Mouse (Mus musculus): ENCODE data around the gene Vldlr. TPM values are rescaled to one million over a fixed set of nuclear protein-coding genes. Genes with fewer than 3 reads are reported as not detected.

The Vldlr gene
- polyA plus RNA-seq, 3 experiments from 2014 or later = 0.21 TPM; not detected in 2

GRCm38 (mm10) chr19:27239913-27240312, 23.6 kb downstream of the Vldlr start:
- ATAC-seq = no peak

- no peak for ATAC-seq
Observed at GRCm38 (mm10) chr19:27243527-27243926, 27.2 kb downstream of the Vldlr start.

- ATAC-seq = no peak
Observed at GRCm38 (mm10) chr19:27254756-27255155, 38.5 kb downstream of the Vldlr start.

- no peak for ATAC-seq
Observed at GRCm38 (mm10) chr19:27255678-27256077, 39.4 kb downstream of the Vldlr start.

- no peak for ATAC-seq
Observed at GRCm38 (mm10) chr19:27260102-27260501, 43.8 kb downstream of the Vldlr start.

GRCm38 (mm10) chr19:27260621-27261278, 44.5 kb downstream of the Vldlr start:
- no peak for ATAC-seq

- no peak for ATAC-seq
Observed at GRCm38 (mm10) chr19:27262141-27262540, 45.9 kb downstream of the Vldlr start.

GRCm38 (mm10) chr19:27273385-27273784, 57.1 kb downstream of the Vldlr start:
- ATAC-seq = no peak

GRCm38 (mm10) chr19:27274382-27274781, 58.1 kb downstream of the Vldlr start:
- ATAC-seq = no peak

GRCm38 (mm10) chr19:27279174-27279573, 62.9 kb downstream of the Vldlr start:
- ATAC-seq = no peak

Other genes with a start within 250 kb of the Vldlr start
- not detected for gene Kcnv2, start 106.1 kb downstream of the Vldlr start, polyA plus RNA-seq (2017; shearing (Covaris generic))
- 100 to 1,000 TPM in 2 of 3 experiments, 10 to 100 TPM in 1; 99.3 to 112 (median 103) TPM for gene Pum3, start 213.3 kb downstream of the Vldlr start, polyA plus RNA-seq (2017; shearing (Covaris generic))

Data from inflammation-experienced regulatory T-cells, adult 6 months (primary cell).